Mouse (Mus musculus) heart, embryonic 15.5 days (tissue): ENCODE measurements at regions not wholly inside any gene's neighbourhood (a gene's known extent, or its start where the extent isn't known, plus 50 kb on each side); places are given as distances from the start of the nearest gene placed in this dataset.

Experiments used
- ATAC-seq: fragments of 200-750 bp; cut with Nextera tagmentation; replicated peaks from 2 replicates; pipeline ENCODE4 v1.8.0; 2017; ENCODE audit warnings: low read depth, moderate TSS enrichment; ENCODE audit not compliant: insufficient number of reproducible peaks, insufficient read depth, low FRiP score
- H3K27ac ChIP-seq: fragments of 300-500 bp; sonication (generic); 2 replicates; pipeline ENCODE4 v1.5.1; 2015; ENCODE audit warnings: mild to moderate bottlenecking, inconsistent platforms
- H3K27me3 ChIP-seq: fragments of 300-500 bp; sonication (generic); 2 replicates; pipeline ENCODE4 v1.6.1; 2015; ENCODE audit warnings: inconsistent platforms
- H3K36me3 ChIP-seq: fragments of 300-500 bp; sonication (generic); 2 replicates; pipeline ENCODE4 v1.6.1; 2015; ENCODE audit warnings: mild to moderate bottlenecking, inconsistent platforms
- H3K4me1 ChIP-seq: fragments of 300-500 bp; sonication (generic); replicated peaks from 2 replicates; pipeline ENCODE4 v1.6.1; 2015; ENCODE audit warnings: inconsistent platforms
- H3K4me2 ChIP-seq: fragments of 300-500 bp; sonication (generic); 2 replicates; pipeline ENCODE4 v1.6.1; 2015; ENCODE audit warnings: inconsistent platforms, mild to moderate bottlenecking, moderate library complexity
- H3K4me3 ChIP-seq: fragments of 300-500 bp; sonication (generic); 2 replicates; pipeline ENCODE4 v1.5.1; 2015; ENCODE audit warnings: mild to moderate bottlenecking, inconsistent platforms
- H3K9ac ChIP-seq: fragments of 300-500 bp; sonication (generic); 2 replicates; pipeline ENCODE4 v1.6.1; 2015; ENCODE audit warnings: mild to moderate bottlenecking, inconsistent platforms
- H3K9me3 ChIP-seq: fragments of 300-500 bp; sonication (generic); replicated peaks from 2 replicates; pipeline ENCODE4 v1.6.1; 2016; ENCODE audit warnings: inconsistent platforms
- WGBS: fragments of 180-500 bp; shearing (Covaris S2); methylation state at CpG from one replicate; pipeline ENCODE4 v1.1.7; 2015; ENCODE audit warnings: mixed read lengths; 5-methylcytosine and 5-hydroxymethylcytosine counted together

GRCm38 (mm10) chr2:9547771-9548590 lies 333.1 kb upstream of the 4930412O13Rik start:
- Histone ChIP-seq H3K4me1 (no peaks in the 10 kb centered on the region), H3K9me3 (no peaks in the 10 kb centered on the region), H3K27ac (no peak overlapping the region), H3K27me3 (no peaks in the 10 kb centered on the region), H3K4me2 (no peak overlapping the region), H3K4me3 (no peak overlapping the region), H3K9ac (no peak overlapping the region), H3K36me3 (no peaks in the 10 kb centered on the region)
- no peak for ATAC-seq
- WGBS: 76% methylated on average over 10 of the region's 10 CpGs

GRCm38 (mm10) chr2:9553313-9553712 lies 327.7 kb upstream of the 4930412O13Rik start:
- H3K4me2 ChIP-seq: no peak overlapping the region
- H3K4me3 ChIP-seq: no peak overlapping the region
- H3K27ac ChIP-seq: no peak overlapping the region
- H3K27me3 ChIP-seq: no peaks in the 10 kb centered on the region
- no peak for ATAC-seq
- no peaks in the 10 kb centered on the region for H3K36me3 ChIP-seq
- H3K9ac ChIP-seq: no peak overlapping the region
- H3K4me1 ChIP-seq: no peaks in the 10 kb centered on the region
- no peaks in the 10 kb centered on the region for H3K9me3 ChIP-seq

DNA sequence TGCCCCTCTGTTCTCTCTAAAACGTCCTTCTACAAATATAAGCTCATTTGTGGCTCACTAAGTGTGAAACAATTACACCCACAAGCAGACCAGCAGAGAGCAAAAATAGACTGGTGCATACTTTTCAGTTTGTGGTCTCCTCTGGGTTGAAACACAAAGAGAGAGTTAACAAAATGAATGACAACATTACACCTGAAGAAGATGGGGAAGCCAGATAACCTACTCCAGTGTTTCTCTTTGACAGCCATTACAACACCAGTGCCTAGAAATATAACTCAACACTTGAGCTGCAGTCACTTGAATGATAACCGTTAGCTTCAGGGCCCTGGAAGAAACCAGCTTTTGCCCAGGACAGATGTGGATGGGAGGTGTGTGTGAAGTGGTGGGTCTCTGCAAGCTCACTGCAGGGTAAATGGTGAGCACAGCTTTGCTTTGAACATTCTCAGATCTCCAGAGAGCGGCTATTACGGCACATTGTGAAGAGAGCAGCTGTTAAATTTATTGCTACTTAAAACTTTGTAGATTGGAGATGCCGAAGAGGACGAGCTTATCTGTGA lies 316.5 kb upstream of the 4930412O13Rik start:
- Histone ChIP-seq H3K9me3 (no peaks in the 10 kb centered on the region), H3K9ac (no peak overlapping the region), H3K4me3 (no peak overlapping the region), H3K4me1 (no peaks in the 10 kb centered on the region), H3K27ac (no peak overlapping the region), H3K27me3 (no peaks in the 10 kb centered on the region), H3K36me3 (no peaks in the 10 kb centered on the region), H3K4me2 (no peak overlapping the region)
- no peak for ATAC-seq
- 35% methylated on average over 6 of the region's 6 CpGs for WGBS

GRCm38 (mm10) chr2:9569220-9569619 lies 311.8 kb upstream of the 4930412O13Rik start:
- no peaks in the 10 kb centered on the region for H3K36me3 ChIP-seq
- H3K4me3 ChIP-seq: no peak overlapping the region
- no peak overlapping the region for H3K4me2 ChIP-seq
- no peaks in the 10 kb centered on the region for H3K4me1 ChIP-seq
- 74% methylated on average over 4 of the region's 4 CpGs for WGBS
- H3K27me3 ChIP-seq: no peaks in the 10 kb centered on the region
- no peak for ATAC-seq
- no peak overlapping the region for H3K27ac ChIP-seq
- no peak overlapping the region for H3K9ac ChIP-seq
- H3K9me3 ChIP-seq: no peaks in the 10 kb centered on the region

- no peak for ATAC-seq
- no peak overlapping the region for H3K4me2 ChIP-seq
These were observed 306.9 kb upstream of the 4930412O13Rik start for GRCm38 (mm10) chr2:9574196-9574595.

GRCm38 (mm10) chr2:9574651-9575050 lies 306.4 kb upstream of the 4930412O13Rik start:
- H3K27ac ChIP-seq: no peak overlapping the region
- no peak for ATAC-seq
- WGBS: 82% methylated on average over 5 of the region's 5 CpGs
- H3K4me2 ChIP-seq: no peak overlapping the region
- H3K36me3 ChIP-seq: no peaks in the 10 kb centered on the region
- H3K4me3 ChIP-seq: no peak overlapping the region
- no peaks in the 10 kb centered on the region for H3K27me3 ChIP-seq
- H3K9me3 ChIP-seq: no peaks in the 10 kb centered on the region
- no peaks in the 10 kb centered on the region for H3K4me1 ChIP-seq
- no peak overlapping the region for H3K9ac ChIP-seq

More at GRCm38 (mm10) chr2:9574196-9574595, 306.9 kb upstream of the 4930412O13Rik start:
- Histone ChIP-seq H3K27ac (no peak overlapping the region), H3K27me3 (no peaks in the 10 kb centered on the region), H3K4me3 (no peak overlapping the region), H3K9me3 (no peaks in the 10 kb centered on the region), H3K9ac (no peak overlapping the region), H3K4me1 (no peaks in the 10 kb centered on the region), H3K36me3 (no peaks in the 10 kb centered on the region)
- 71% methylated on average over 6 of the region's 6 CpGs for WGBS

- 78% methylated on average over 4 of the region's 4 CpGs for WGBS
- ATAC-seq: no peak
- no peaks in the 10 kb centered on the region for H3K27me3 ChIP-seq
These were observed 303.2 kb upstream of the 4930412O13Rik start for GRCm38 (mm10) chr2:9577868-9578267.

DNA sequence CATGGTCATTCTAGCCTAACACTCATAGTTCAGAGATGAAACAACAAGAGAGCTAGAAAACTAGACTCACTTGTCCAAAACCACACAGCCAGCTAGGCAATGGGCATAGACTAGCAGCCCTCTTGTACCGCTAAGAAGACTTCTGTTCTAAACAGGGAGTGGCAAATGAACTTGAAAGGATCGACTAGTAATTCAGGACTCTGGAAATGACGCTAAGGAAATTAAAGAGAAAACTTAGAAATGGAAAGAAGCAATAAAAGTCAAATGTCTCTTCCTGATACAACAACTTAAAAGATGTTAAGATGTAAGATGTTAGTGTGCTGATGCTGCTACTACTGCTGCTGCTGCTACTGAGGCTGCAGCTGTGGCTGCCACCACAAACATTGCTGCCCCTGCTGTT lies 293.7 kb upstream of the 4930412O13Rik start:
- H3K36me3 ChIP-seq: no peaks in the 10 kb centered on the region
- no peak overlapping the region for H3K4me2 ChIP-seq
- WGBS: 86% methylated on average over 3 of the region's 3 CpGs
- H3K27ac ChIP-seq: no peak overlapping the region
- no peaks in the 10 kb centered on the region for H3K4me1 ChIP-seq
- ATAC-seq: no peak
- no peaks in the 10 kb centered on the region for H3K27me3 ChIP-seq
- H3K4me3 ChIP-seq: no peak overlapping the region
- H3K9me3 ChIP-seq: no peaks in the 10 kb centered on the region
- no peak overlapping the region for H3K9ac ChIP-seq

More at GRCm38 (mm10) chr2:9577868-9578267, 303.2 kb upstream of the 4930412O13Rik start:
- Histone ChIP-seq H3K4me3 (no peak overlapping the region), H3K9ac (no peak overlapping the region), H3K27ac (no peak overlapping the region), H3K4me1 (no peaks in the 10 kb centered on the region), H3K36me3 (no peaks in the 10 kb centered on the region), H3K4me2 (no peak overlapping the region), H3K9me3 (no peaks in the 10 kb centered on the region)

- no peak overlapping the region for H3K27ac ChIP-seq
- H3K9ac ChIP-seq: no peak overlapping the region
- H3K27me3 ChIP-seq: no peaks in the 10 kb centered on the region
- H3K4me2 ChIP-seq: no peak overlapping the region
- 0 out of 2 replicates have a peak, but pooled peaks cover 3% of the 10 kb centered on the region for H3K4me1 ChIP-seq
- no peaks in the 10 kb centered on the region for H3K9me3 ChIP-seq
- H3K4me3 ChIP-seq: no peak overlapping the region
- H3K36me3 ChIP-seq: no peaks in the 10 kb centered on the region
- ATAC-seq: no peak
These were observed 291.9 kb upstream of the 4930412O13Rik start for GRCm38 (mm10) chr2:9589200-9589599.

GRCm38 (mm10) chr2:9592531-9592930 lies 288.5 kb upstream of the 4930412O13Rik start:
- Histone ChIP-seq H3K4me1 (0 out of 2 replicates have a peak, but pooled peaks cover 3% of the 10 kb centered on the region), H3K4me2 (no peak overlapping the region), H3K4me3 (no peak overlapping the region), H3K9me3 (no peaks in the 10 kb centered on the region), H3K27ac (no peak overlapping the region), H3K9ac (no peak overlapping the region), H3K36me3 (no peaks in the 10 kb centered on the region), H3K27me3 (no peaks in the 10 kb centered on the region)
- 80% methylated on average over 1 of the region's 1 CpGs for WGBS
- ATAC-seq: no peak

DNA sequence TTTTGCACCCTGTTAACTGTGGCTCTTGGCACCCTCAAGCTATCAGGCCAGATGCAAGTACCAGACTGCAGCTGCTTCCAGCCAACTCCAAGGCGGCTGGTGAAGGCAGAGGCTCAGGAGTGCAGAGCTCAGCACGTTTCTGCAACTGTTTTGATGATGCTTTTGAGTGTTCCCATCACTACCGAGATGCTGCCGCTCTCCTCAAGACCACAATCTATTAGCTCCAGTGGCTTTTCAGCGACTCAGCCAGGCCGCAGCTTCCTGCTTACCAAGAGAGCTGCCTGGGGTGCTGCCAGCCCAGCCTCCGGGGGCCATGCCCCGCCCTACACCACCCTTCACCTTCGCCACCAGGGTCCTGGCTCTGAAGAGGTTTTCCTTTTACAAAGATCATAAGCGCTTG lies 287.1 kb upstream of the 4930412O13Rik start:
- no peak overlapping the region for H3K4me2 ChIP-seq

More for the DNA sequence above, 287.1 kb upstream of the 4930412O13Rik start:
- Histone ChIP-seq H3K36me3 (no peaks in the 10 kb centered on the region), H3K9me3 (no peaks in the 10 kb centered on the region), H3K27ac (no peak overlapping the region), H3K27me3 (no peaks in the 10 kb centered on the region), H3K4me1 (0 out of 2 replicates have a peak, but pooled peaks cover 3% of the 10 kb centered on the region), H3K9ac (no peak overlapping the region), H3K4me3 (no peak overlapping the region)
- 28% methylated on average over 10 of the region's 10 CpGs for WGBS
- ATAC-seq: no peak; the same call in 1 of the 2 replicates
